Mouse (Mus musculus) intestine, embryonic 16.5 days (tissue): ENCODE data around the gene Rpl37a. TPM values are rescaled to one million over a fixed set of nuclear protein-coding genes. Genes with fewer than 3 reads are reported as not detected.

ENCODE experiments used
- ATAC-seq: fragments of 200-750 bp; cut with Nextera tagmentation; 2 replicates; pipeline ENCODE4 v1.8.0; 2017; ENCODE audit warnings: moderate TSS enrichment, moderate library complexity
- H3K27ac ChIP-seq: fragments of 300-500 bp; sonication (generic); 2 replicates; pipeline ENCODE4 v1.5.1; 2014; ENCODE audit warnings: mild to moderate bottlenecking, low read length
- H3K27me3 ChIP-seq: fragments of 300-500 bp; sonication (generic); replicated peaks from 2 replicates; pipeline ENCODE4 v1.6.1; 2014; ENCODE audit warnings: low read length, control low read depth, mixed read lengths; ENCODE audit not compliant: control insufficient read depth, insufficient read depth
- H3K36me3 ChIP-seq: fragments of 300-500 bp; sonication (generic); 2 replicates; pipeline ENCODE4 v1.6.1; 2014; ENCODE audit warnings: low read length, control low read depth; ENCODE audit not compliant: control insufficient read depth, insufficient read depth
- H3K4me1 ChIP-seq: fragments of 300-500 bp; sonication (generic); 2 replicates; pipeline ENCODE4 v1.6.1; 2014; ENCODE audit warnings: low read length, control low read depth, mixed read lengths; ENCODE audit not compliant: control insufficient read depth, insufficient read depth
- H3K4me2 ChIP-seq: fragments of 300-500 bp; sonication (generic); 2 replicates; pipeline ENCODE4 v1.6.1; 2014; ENCODE audit warnings: low read depth, low read length, control low read depth
- H3K4me3 ChIP-seq: fragments of 300-500 bp; sonication (generic); 2 replicates; pipeline ENCODE4 v1.5.1; 2014; ENCODE audit warnings: mild to moderate bottlenecking, low read length
- H3K9ac ChIP-seq: fragments of 300-500 bp; sonication (generic); 2 replicates; pipeline ENCODE4 v1.6.1; 2014; ENCODE audit warnings: low read depth, low read length
- H3K9me3 ChIP-seq: fragments of 300-500 bp; sonication (generic); 2 replicates; pipeline ENCODE4 v1.6.1; 2016; ENCODE audit warnings: low read length, control low read depth; ENCODE audit not compliant: control insufficient read depth
- WGBS: fragments of 180-500 bp; shearing (Covaris S2); extraction: QIAGEN DNeasy Blood & Tissue Kit; methylation state at CpG from one replicate; pipeline ENCODE4 v1.1.7; 2014; 5-methylcytosine and 5-hydroxymethylcytosine counted together
- polyA plus RNA-seq: library from polyadenylated mRNA; unstranded; fragments of >200 nt; fragmentation: Nextera tagmentation; extraction: Ambion mirVana; gene quantifications from 2 replicates; pipeline ENCODE4 v1.2.1, GENCODE M21; 2015

Rpl37a gene
- polyA plus RNA-seq, 1 experiment from 2014 or later: 1,622 TPM

- no peak for ATAC-seq
- Histone ChIP-seq H3K4me3 (no peak overlapping the region), H3K4me1 (0 out of 2 replicates have a peak, but pooled peaks cover 6% of the 10 kb centered on the region), H3K27me3 (no peaks in the 10 kb centered on the region), H3K9ac (no peak overlapping the region), H3K9me3 (no peaks in the 10 kb centered on the region), H3K4me2 (no peak overlapping the region), H3K36me3 (no peaks in the 10 kb centered on the region), H3K27ac (no peak overlapping the region)
- WGBS: 47% methylated on average over 4 of the region's 4 CpGs
Measured at GRCm38 (mm10) chr1:72728781-72729180, 17.7 kb downstream of the Rpl37a start.

GRCm38 (mm10) chr1:72730126-72730525 lies 19.0 kb downstream of the Rpl37a start:
- no peak overlapping the region for H3K27ac ChIP-seq
- H3K4me2 ChIP-seq: no peak overlapping the region
- no peaks in the 10 kb centered on the region for H3K27me3 ChIP-seq
- no peak overlapping the region for H3K4me3 ChIP-seq
- no peak overlapping the region for H3K9ac ChIP-seq
- ATAC-seq: no peak
- WGBS: 66% methylated on average over 10 of the region's 10 CpGs
- H3K4me1 ChIP-seq: 0 out of 2 replicates have a peak, but pooled peaks cover 6% of the 10 kb centered on the region
- H3K9me3 ChIP-seq: no peaks in the 10 kb centered on the region
- no peaks in the 10 kb centered on the region for H3K36me3 ChIP-seq

- Histone ChIP-seq H3K27ac (no peak overlapping the region), H3K9me3 (no peaks in the 10 kb centered on the region), H3K4me1 (peaks cover 16% of the 10 kb centered on the region; the same call in 1 of the 2 replicates), H3K4me2 (no peak overlapping the region), H3K9ac (no peak overlapping the region), H3K27me3 (no peaks in the 10 kb centered on the region), H3K4me3 (no peak overlapping the region), H3K36me3 (no peaks in the 10 kb centered on the region)
- 87% methylated on average over 9 of the region's 9 CpGs for WGBS
- ATAC-seq: no peak
Measured at GRCm38 (mm10) chr1:72733191-72733691, 22.2 kb downstream of the Rpl37a start.

GRCm38 (mm10) chr1:72736397-72737125 lies 25.5 kb downstream of the Rpl37a start:
- peak; percentile 63 for ATAC-seq
- Histone ChIP-seq H3K9ac (no peak overlapping the region), H3K27me3 (no peaks in the 10 kb centered on the region), H3K36me3 (no peaks in the 10 kb centered on the region), H3K9me3 (no peaks in the 10 kb centered on the region), H3K27ac (no peak overlapping the region), H3K4me2 (no peak overlapping the region), H3K4me1 (peaks cover 14% of the 10 kb centered on the region), H3K4me3 (no peak overlapping the region)
- WGBS: 39% methylated on average over 13 of the region's 13 CpGs

- no peak overlapping the region for H3K27ac ChIP-seq
- no peaks in the 10 kb centered on the region for H3K9me3 ChIP-seq
- no peak for ATAC-seq
- 75% methylated on average over 15 of the region's 15 CpGs for WGBS
- H3K27me3 ChIP-seq: no peaks in the 10 kb centered on the region
- H3K4me2 ChIP-seq: no peak overlapping the region
- H3K4me1 ChIP-seq: peaks cover 14% of the 10 kb centered on the region
- no peak overlapping the region for H3K9ac ChIP-seq
- H3K4me3 ChIP-seq: no peak overlapping the region
- H3K36me3 ChIP-seq: no peaks in the 10 kb centered on the region
Measured at GRCm38 (mm10) chr1:72738946-72739680, 28.0 kb downstream of the Rpl37a start.

- Histone ChIP-seq H3K4me2 (no peak overlapping the region), H3K4me1 (peaks cover 14% of the 10 kb centered on the region), H3K27me3 (no peaks in the 10 kb centered on the region), H3K4me3 (no peak overlapping the region), H3K27ac (no peak overlapping the region), H3K9ac (no peak overlapping the region), H3K9me3 (no peaks in the 10 kb centered on the region), H3K36me3 (no peaks in the 10 kb centered on the region)
- 71% methylated on average over 10 of the region's 10 CpGs for WGBS
- ATAC-seq: no peak
Measured at GRCm38 (mm10) chr1:72739681-72740063, 28.6 kb downstream of the Rpl37a start.

GRCm38 (mm10) chr1:72741406-72741805 lies 30.3 kb downstream of the Rpl37a start:
- Histone ChIP-seq H3K27me3 (no peaks in the 10 kb centered on the region), H3K9me3 (no peaks in the 10 kb centered on the region), H3K4me2 (no peak overlapping the region), H3K4me3 (no peak overlapping the region), H3K36me3 (no peaks in the 10 kb centered on the region), H3K4me1 (peaks cover 11% of the 10 kb centered on the region), H3K27ac (no peak overlapping the region), H3K9ac (no peak overlapping the region)
- WGBS: 87% methylated on average over 5 of the region's 5 CpGs
- ATAC-seq: no peak

- Histone ChIP-seq H3K9ac (no peak overlapping the region), H3K4me3 (no peak overlapping the region), H3K4me1 (no peaks in the 10 kb centered on the region), H3K27me3 (no peaks in the 10 kb centered on the region), H3K9me3 (no peaks in the 10 kb centered on the region), H3K27ac (peak overlapping the region; percentile 84), H3K36me3 (no peaks in the 10 kb centered on the region), H3K4me2 (no peak overlapping the region)
- WGBS: 49% methylated on average over 8 of the region's 8 CpGs
- ATAC-seq: peak; percentile 72
Measured at GRCm38 (mm10) chr1:72744816-72745506, 33.9 kb downstream of the Rpl37a start.

GRCm38 (mm10) chr1:72746382-72746781 lies 35.3 kb downstream of the Rpl37a start:
- Histone ChIP-seq H3K4me1 (no peaks in the 10 kb centered on the region), H3K9me3 (no peaks in the 10 kb centered on the region), H3K9ac (no peak overlapping the region), H3K4me3 (no peak overlapping the region), H3K27ac (peak overlapping the region; percentile 35; the same call in 1 of the 2 replicates), H3K36me3 (no peaks in the 10 kb centered on the region), H3K4me2 (no peak overlapping the region), H3K27me3 (no peaks in the 10 kb centered on the region)
- WGBS: 67% methylated on average over 7 of the region's 7 CpGs
- ATAC-seq: no peak
